Mouse (Mus musculus): ENCODE measurements around the gene Galntl5.
"Not testable (repeated sequence)": the region's sequence is repeated elsewhere in the genome, so short reads cannot be mapped to it uniquely, and the experiment has no call there.

Gene Galntl5

GRCm38 (mm10) chr5:25181004-25181531 is at the start of gene Galntl5:
Gene Galntl5, plus strand, starts transcription at chr5:25181460.
- no peak for DNase-seq

- DNase-seq: no peak
Observed at GRCm38 (mm10) chr5:25146705-25147104, 34.6 kb upstream of the Galntl5 start.

GRCm38 (mm10) chr5:25149331-25149965 is 31.8 kb upstream of the Galntl5 start:
- no peak for DNase-seq

GRCm38 (mm10) chr5:25153491-25153890 is 27.8 kb upstream of the Galntl5 start:
- no peak for DNase-seq

GRCm38 (mm10) chr5:25153996-25154395 is 27.3 kb upstream of the Galntl5 start:
- no peak for DNase-seq

- DNase-seq: no peak
Observed at GRCm38 (mm10) chr5:25154823-25155222, 26.4 kb upstream of the Galntl5 start.

- DNase-seq: no peak
Observed at GRCm38 (mm10) chr5:25155351-25155750, 25.9 kb upstream of the Galntl5 start.

GRCm38 (mm10) chr5:25157136-25157535 is 24.1 kb upstream of the Galntl5 start:
- DNase-seq: no peak

GRCm38 (mm10) chr5:25160515-25160914 is 20.7 kb upstream of the Galntl5 start:
- no peak for DNase-seq

GRCm38 (mm10) chr5:25162981-25163380 is 18.3 kb upstream of the Galntl5 start:
- no peak for DNase-seq

GRCm38 (mm10) chr5:25163938-25164337 is 17.3 kb upstream of the Galntl5 start:
- DNase-seq: no peak

- DNase-seq: no peak
Observed at GRCm38 (mm10) chr5:25164341-25164740, 16.9 kb upstream of the Galntl5 start.

GRCm38 (mm10) chr5:25165102-25165788 is 16.0 kb upstream of the Galntl5 start:
- no peak for DNase-seq

- no peak for DNase-seq
Observed at GRCm38 (mm10) chr5:25165789-25166135, 15.5 kb upstream of the Galntl5 start.

GRCm38 (mm10) chr5:25166665-25167064 is 14.6 kb upstream of the Galntl5 start:
- no peak for DNase-seq

GRCm38 (mm10) chr5:25177937-25178336 is 3.3 kb upstream of the Galntl5 start:
- DNase-seq: not testable (repeated sequence)

GRCm38 (mm10) chr5:25178543-25178942 is 2.7 kb upstream of the Galntl5 start:
- DNase-seq: not testable (repeated sequence)

- DNase-seq: no peak
Observed at GRCm38 (mm10) chr5:25179284-25179683, 2.0 kb upstream of the Galntl5 start.

- no peak for DNase-seq
Observed at GRCm38 (mm10) chr5:25179936-25180488, 1.2 kb upstream of the Galntl5 start.

- DNase-seq: no peak
Observed at GRCm38 (mm10) chr5:25183595-25183994, 2.3 kb downstream of the Galntl5 start.

- no peak for DNase-seq
Observed at GRCm38 (mm10) chr5:25184594-25184993, 3.3 kb downstream of the Galntl5 start.

- DNase-seq: no peak
Observed at GRCm38 (mm10) chr5:25187727-25188126, 6.5 kb downstream of the Galntl5 start.

- no peak for DNase-seq
Observed at GRCm38 (mm10) chr5:25188802-25189201, 7.5 kb downstream of the Galntl5 start.

GRCm38 (mm10) chr5:25190521-25190920 is 9.3 kb downstream of the Galntl5 start:
- DNase-seq: no peak
